Comparison of ENCODE assay signal across 23 mouse cellular contexts in the genomic region with DNA sequence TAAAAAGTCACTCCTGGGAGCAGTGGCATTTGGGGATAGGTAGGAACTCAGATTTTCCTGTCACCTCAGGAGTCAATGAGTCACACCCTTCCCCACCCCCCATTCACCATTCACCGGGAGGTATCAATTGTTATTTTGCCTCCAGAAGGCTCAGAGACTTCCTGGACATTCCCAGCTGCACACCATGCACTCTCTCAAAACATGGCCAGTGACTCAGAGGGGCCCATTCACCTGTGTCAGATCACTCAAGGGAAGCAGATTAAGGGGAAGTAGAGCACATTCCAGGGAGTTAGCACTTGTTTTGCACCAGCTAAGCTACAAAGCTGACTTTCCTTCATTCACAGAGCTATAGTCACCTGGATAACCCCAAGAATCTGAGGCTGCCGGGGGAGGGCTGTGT.
A peak's percentile ranks its signal among the peaks of the same experiment; 100 is the strongest.
DNase-seq lines count a peak whose midpoint lies in the region; ATAC-seq and TF ChIP-seq lines count a peak whose summit lies in the region.
"Had no signal": no experiment of that assay in that cellular context is flagged by ENCODE, and none has a peak within 500 bp of the region (broad histone marks: within the 10 kb centered on the region; RNA-seq: fewer than 3 reads in every experiment).

No protein-coding gene starts in this region.

- no peak overlapping the region for H3K27ac ChIP-seq in kidney, embryonic 15.5 days
- H3K27ac ChIP-seq in ES-Bruce4 (ENCODE audit: insufficient read depth, low read length): 0 out of 2 replicates have a peak overlapping the region, but pooled peaks have one; percentile 44
- H3K27ac ChIP-seq in embryonic facial prominence, embryonic 10.5 days (replicated peaks): no peak overlapping the region
- H3K27ac ChIP-seq: embryonic facial prominence, embryonic 13.5 days; embryonic facial prominence, embryonic 15.5 days; forebrain, embryonic 10.5 days; forebrain, embryonic 12.5 days had no signal

- H3K9me3 ChIP-seq in kidney, embryonic 15.5 days (replicated peaks): no peaks in the 10 kb centered on the region
- H3K9me3 ChIP-seq in ES-Bruce4 (replicated peaks; ENCODE audit: control insufficient read depth, insufficient read depth, low read length, poor library complexity, severe bottlenecking): peaks cover 2% of the 10 kb centered on the region
- H3K9me3 ChIP-seq in embryonic facial prominence, embryonic 10.5 days: no peaks in the 10 kb centered on the region
- H3K9me3 ChIP-seq: embryonic facial prominence, embryonic 13.5 days; embryonic facial prominence, embryonic 15.5 days; forebrain, embryonic 10.5 days; forebrain, embryonic 12.5 days had no signal

- H3K9ac ChIP-seq in kidney, embryonic 15.5 days: no peak overlapping the region
- H3K9ac ChIP-seq in ES-Bruce4 (ENCODE audit: low read depth, poor library complexity, severe bottlenecking): no peak overlapping the region
- H3K9ac ChIP-seq: embryonic facial prominence, embryonic 13.5 days; embryonic facial prominence, embryonic 15.5 days; forebrain, embryonic 12.5 days had no signal

- TF ChIP-seq POLR2A in ES-Bruce4 (IDR thresholded peaks at IDR 0.05; ENCODE audit: insufficient read depth, low read length): no peak

- DNase-seq in kidney, adult 11 months: no peak
- DNase-seq in ES-CJ7 (ENCODE audit: low read depth, low spot score): peak; percentile 13
- peak; percentile 14 for DNase-seq in ZHBTc4 (ENCODE audit: low read depth, low spot score)
- DNase-seq in embryonic facial prominence, embryonic 10.5 days (ENCODE audit: low spot score): no peak
- no peak for DNase-seq in cerebellum, postnatal 4 days (ENCODE audit: low spot score in 2 of 2)
- DNase-seq: adrenal gland, adult 2 months; adrenal gland, postnatal 10 days; adrenal gland, postnatal 25 days; cerebellum, adult 11 months; cerebellum, adult 18-20 months; cerebellum, adult 8-10 months; cerebellum, adult 9-11 months; cerebellum, postnatal 14 days; cerebellum, postnatal 36 days had no signal

- no peaks in the 10 kb centered on the region for H3K27me3 ChIP-seq in kidney, embryonic 15.5 days
- H3K27me3 ChIP-seq in ES-Bruce4 (ENCODE audit: control insufficient read depth, insufficient read depth, low read length, poor library complexity, severe bottlenecking): no peaks in the 10 kb centered on the region
- H3K27me3 ChIP-seq in embryonic facial prominence, embryonic 10.5 days (replicated peaks; ENCODE audit: low read depth, poor library complexity, severe bottlenecking): no peaks in the 10 kb centered on the region
- H3K27me3 ChIP-seq: embryonic facial prominence, embryonic 13.5 days; embryonic facial prominence, embryonic 15.5 days; forebrain, embryonic 12.5 days had no signal

- H3K4me1 ChIP-seq in kidney, embryonic 15.5 days: no peaks in the 10 kb centered on the region
- H3K4me1 ChIP-seq in ES-Bruce4 (ENCODE audit: control insufficient read depth, insufficient read depth, low read length): no peaks in the 10 kb centered on the region
- H3K4me1 ChIP-seq in embryonic facial prominence, embryonic 10.5 days: no peaks in the 10 kb centered on the region
- H3K4me1 ChIP-seq: embryonic facial prominence, embryonic 13.5 days; embryonic facial prominence, embryonic 15.5 days; forebrain, embryonic 10.5 days; forebrain, embryonic 12.5 days had no signal

- TF ChIP-seq CTCF in ES-Bruce4 (IDR thresholded peaks at IDR 0.05; ENCODE audit: low read depth, low read length): no peak

- peak; percentile 54; the same call in 1 of the 2 replicates for ATAC-seq in kidney, embryonic 15.5 days (replicated peaks; ENCODE audit: low FRiP score)
- ATAC-seq: forebrain, embryonic 14.5 days; forebrain, embryonic 16.5 days had no signal

- H3K36me3 ChIP-seq in kidney, embryonic 15.5 days: no peaks in the 10 kb centered on the region
- H3K36me3 ChIP-seq in ES-Bruce4 (ENCODE audit: control insufficient read depth, insufficient read depth, low read length, poor library complexity, severe bottlenecking): no peaks in the 10 kb centered on the region
- no peaks in the 10 kb centered on the region for H3K36me3 ChIP-seq in embryonic facial prominence, embryonic 10.5 days (replicated peaks)
- H3K36me3 ChIP-seq: embryonic facial prominence, embryonic 13.5 days; embryonic facial prominence, embryonic 15.5 days; forebrain, embryonic 10.5 days; forebrain, embryonic 12.5 days had no signal

- no peak overlapping the region for H3K4me3 ChIP-seq in kidney, embryonic 15.5 days (replicated peaks)
- no peak overlapping the region for H3K4me3 ChIP-seq in ES-Bruce4 (ENCODE audit: low read depth, low read length)
- no peak overlapping the region for H3K4me3 ChIP-seq in embryonic facial prominence, embryonic 10.5 days
- H3K4me3 ChIP-seq: embryonic facial prominence, embryonic 13.5 days; embryonic facial prominence, embryonic 15.5 days; erythroblast, embryonic 14.5 days; forebrain, embryonic 10.5 days; forebrain, embryonic 12.5 days had no signal

- no peak overlapping the region for H3K4me2 ChIP-seq in kidney, embryonic 15.5 days
- H3K4me2 ChIP-seq: embryonic facial prominence, embryonic 13.5 days; embryonic facial prominence, embryonic 15.5 days; forebrain, embryonic 12.5 days had no signal

- WGBS in kidney, embryonic 15.5 days: 54% methylated on average over 2 of the region's 2 CpGs
- 71% methylated on average over 2 of the region's 2 CpGs for WGBS in embryonic facial prominence, embryonic 10.5 days

- no peak for TF ChIP-seq EP300 in ES-Bruce4 (IDR thresholded peaks at IDR 0.05; ENCODE audit: insufficient read depth, low read depth, low read length)

Comparison
In these comparisons a context has a peak if more than half of its experiments do, and no peak if none do; other contexts are left out.
1. DNase-seq: peak in ES-CJ7 (single experiment) and ZHBTc4 (single experiment); none in kidney, adult 11 months (single experiment), embryonic facial prominence, embryonic 10.5 days (single experiment) and cerebellum, postnatal 4 days (0 of 2).